Mouse (Mus musculus): ENCODE results near the gene Foxn1. TPM values are rescaled to one million over a fixed set of nuclear protein-coding genes. Genes with fewer than 3 reads are reported as not detected.

Gene Foxn1
- polyA plus RNA-seq, 1 experiment from 2014 or later: not detected

GRCm38 (mm10) chr11:78346326-78347069 is 39.9 kb downstream of the Foxn1 start:
- Histone ChIP-seq H3K9me3 (ENCODE audit: control insufficient read depth, low read length) (no peaks in the 10 kb centered on the region), H3K9ac (ENCODE audit: low read length) (no peak overlapping the region), H3K4me1 (ENCODE audit: control insufficient read depth in 2 of 2, insufficient read depth in 2 of 2, low read length in 2 of 2) (peaks cover 23 to 43% of the 10 kb centered on the region in 2 experiments), H3K4me3 (ENCODE audit: control insufficient read depth in 1 of 2, insufficient read depth in 1 of 2, low read depth in 1 of 2, low read length in 2 of 2) (no peak overlapping the region), H3K4me2 (ENCODE audit: low read length) (no peak overlapping the region), H3K36me3 (ENCODE audit: control insufficient read depth, insufficient read depth, low read length) (peaks cover 16% of the 10 kb centered on the region), H3K27me3 (ENCODE audit: control insufficient read depth, insufficient read depth, low read length) (no peaks in the 10 kb centered on the region), H3K27ac (replicated peaks in 1 of 2; ENCODE audit: control insufficient read depth in 1 of 2, insufficient read depth in 1 of 2, low read depth in 2 of 2, low read length in 2 of 2) (no peak overlapping the region)
- 82% methylated on average over 6 of the region's 6 CpGs for WGBS
- no peak for ATAC-seq (ENCODE audit: insufficient number of reproducible peaks, insufficient read depth, low FRiP score, low read depth)

- Histone ChIP-seq H3K27ac (replicated peaks in 1 of 2; ENCODE audit: control insufficient read depth in 1 of 2, insufficient read depth in 1 of 2, low read depth in 2 of 2, low read length in 2 of 2) (peak overlapping the region; percentile 47 to 57; a peak in 2 of 4 replicates), H3K4me2 (ENCODE audit: low read length) (peak overlapping the region; percentile 94; the same call in 1 of the 2 replicates), H3K27me3 (ENCODE audit: control insufficient read depth, insufficient read depth, low read length) (no peaks in the 10 kb centered on the region), H3K36me3 (ENCODE audit: control insufficient read depth, insufficient read depth, low read length) (peaks cover 16% of the 10 kb centered on the region), H3K4me3 (ENCODE audit: control insufficient read depth in 1 of 2, insufficient read depth in 1 of 2, low read depth in 1 of 2, low read length in 2 of 2) (no peak overlapping the region), H3K4me1 (ENCODE audit: control insufficient read depth in 2 of 2, insufficient read depth in 2 of 2, low read length in 2 of 2) (peaks cover 23 to 43% of the 10 kb centered on the region in 2 experiments), H3K9me3 (ENCODE audit: control insufficient read depth, low read length) (no peaks in the 10 kb centered on the region), H3K9ac (ENCODE audit: low read length) (peak overlapping the region; percentile 50; the same call in 1 of the 2 replicates)
- 61% methylated on average over 7 of the region's 7 CpGs for WGBS
- no peak for ATAC-seq (ENCODE audit: insufficient number of reproducible peaks, insufficient read depth, low FRiP score, low read depth)
Observed at GRCm38 (mm10) chr11:78345801-78346200, 40.6 kb downstream of the Foxn1 start.

GRCm38 (mm10) chr11:78344890-78345715 is 41.3 kb downstream of the Foxn1 start:
- Histone ChIP-seq H3K4me3 (ENCODE audit: control insufficient read depth in 1 of 2, insufficient read depth in 1 of 2, low read depth in 1 of 2, low read length in 2 of 2) (peak overlapping the region in 1 of 2 experiments; percentile 90; a peak in 1 of 4 replicates), H3K9ac (ENCODE audit: low read length) (peak overlapping the region; percentile 50; the same call in 1 of the 2 replicates), H3K4me2 (ENCODE audit: low read length) (peak overlapping the region; percentile 94), H3K27ac (replicated peaks in 1 of 2; ENCODE audit: control insufficient read depth in 1 of 2, insufficient read depth in 1 of 2, low read depth in 2 of 2, low read length in 2 of 2) (peak overlapping the region; percentile 47 to 57; a peak in 3 of 4 replicates), H3K4me1 (ENCODE audit: control insufficient read depth in 2 of 2, insufficient read depth in 2 of 2, low read length in 2 of 2) (peaks cover 23 to 41% of the 10 kb centered on the region in 2 experiments), H3K9me3 (ENCODE audit: control insufficient read depth, low read length) (no peaks in the 10 kb centered on the region), H3K36me3 (ENCODE audit: control insufficient read depth, insufficient read depth, low read length) (peaks cover 18% of the 10 kb centered on the region), H3K27me3 (ENCODE audit: control insufficient read depth, insufficient read depth, low read length) (no peaks in the 10 kb centered on the region)
- 36% methylated on average over 8 of the region's 8 CpGs for WGBS
- ATAC-seq (ENCODE audit: insufficient number of reproducible peaks, insufficient read depth, low FRiP score, low read depth): 0 out of 2 replicates have a peak, but pooled peaks have one; percentile 4

GRCm38 (mm10) chr11:78344328-78344889 is 41.9 kb downstream of the Foxn1 start:
- Histone ChIP-seq H3K27ac (replicated peaks in 1 of 2; ENCODE audit: control insufficient read depth in 1 of 2, insufficient read depth in 1 of 2, low read depth in 2 of 2, low read length in 2 of 2) (peak overlapping the region; percentile 64 to 80), H3K9me3 (ENCODE audit: control insufficient read depth, low read length) (no peaks in the 10 kb centered on the region), H3K27me3 (ENCODE audit: control insufficient read depth, insufficient read depth, low read length) (no peaks in the 10 kb centered on the region), H3K9ac (ENCODE audit: low read length) (peak overlapping the region; percentile 93), H3K4me3 (ENCODE audit: control insufficient read depth in 1 of 2, insufficient read depth in 1 of 2, low read depth in 1 of 2, low read length in 2 of 2) (peak overlapping the region; percentile 68 to 90), H3K4me2 (ENCODE audit: low read length) (peak overlapping the region; percentile 94), H3K36me3 (ENCODE audit: control insufficient read depth, insufficient read depth, low read length) (peaks cover 24% of the 10 kb centered on the region), H3K4me1 (ENCODE audit: control insufficient read depth in 2 of 2, insufficient read depth in 2 of 2, low read length in 2 of 2) (peaks cover 19 to 34% of the 10 kb centered on the region in 2 experiments)
- no peak for ATAC-seq (ENCODE audit: insufficient number of reproducible peaks, insufficient read depth, low FRiP score, low read depth)
- 40% methylated on average over 6 of the region's 6 CpGs for WGBS

- WGBS: 1% methylated on average over 64 of the region's 66 CpGs
- Histone ChIP-seq H3K4me1 (ENCODE audit: control insufficient read depth in 2 of 2, insufficient read depth in 2 of 2, low read length in 2 of 2) (peaks cover 17 to 31% of the 10 kb centered on the region in 2 experiments), H3K9ac (ENCODE audit: low read length) (peak within 1 kb of the TSS; percentile 93), H3K36me3 (ENCODE audit: control insufficient read depth, insufficient read depth, low read length) (peaks cover 24% of the 10 kb centered on the region), H3K4me3 (ENCODE audit: control insufficient read depth in 1 of 2, insufficient read depth in 1 of 2, low read depth in 1 of 2, low read length in 2 of 2) (peak within 1 kb of the TSS; percentile 68 to 90), H3K27ac (replicated peaks in 1 of 2; ENCODE audit: control insufficient read depth in 1 of 2, insufficient read depth in 1 of 2, low read depth in 2 of 2, low read length in 2 of 2) (peak within 1 kb of the TSS; percentile 64 to 80), H3K4me2 (ENCODE audit: low read length) (peak within 1 kb of the TSS; percentile 94), H3K27me3 (ENCODE audit: control insufficient read depth, insufficient read depth, low read length) (no peaks in the 10 kb centered on the region), H3K9me3 (ENCODE audit: control insufficient read depth, low read length) (no peaks in the 10 kb centered on the region)
- peak; percentile 77 for ATAC-seq (ENCODE audit: insufficient number of reproducible peaks, insufficient read depth, low FRiP score, low read depth)
Observed at GRCm38 (mm10) chr11:78343381-78344327, 42.7 kb downstream of the Foxn1 start, which contains the start of gene Unc119. Unc119 (plus strand) TSS chr11:78343482.

- no peak overlapping the region for H3K4me2 ChIP-seq (ENCODE audit: low read length)
- no peak overlapping the region for H3K27ac ChIP-seq (replicated peaks in 1 of 2; ENCODE audit: control insufficient read depth in 1 of 2, insufficient read depth in 1 of 2, low read depth in 2 of 2, low read length in 2 of 2)
- H3K9me3 ChIP-seq (ENCODE audit: control insufficient read depth, low read length): no peaks in the 10 kb centered on the region
- H3K27me3 ChIP-seq (ENCODE audit: control insufficient read depth, insufficient read depth, low read length): no peaks in the 10 kb centered on the region
- WGBS: 56% methylated on average over 12 of the region's 12 CpGs
- H3K4me3 ChIP-seq (ENCODE audit: control insufficient read depth in 1 of 2, insufficient read depth in 1 of 2, low read depth in 1 of 2, low read length in 2 of 2): no peak overlapping the region
- H3K36me3 ChIP-seq (ENCODE audit: control insufficient read depth, insufficient read depth, low read length): peaks cover 29% of the 10 kb centered on the region
- H3K9ac ChIP-seq (ENCODE audit: low read length): no peak overlapping the region
- ATAC-seq (ENCODE audit: insufficient number of reproducible peaks, insufficient read depth, low FRiP score, low read depth): no peak
- peaks cover 17 to 31% of the 10 kb centered on the region in 2 experiments for H3K4me1 ChIP-seq (ENCODE audit: control insufficient read depth in 2 of 2, insufficient read depth in 2 of 2, low read length in 2 of 2)
Observed at GRCm38 (mm10) chr11:78341702-78342101, 44.7 kb downstream of the Foxn1 start.
